Mouse (Mus musculus) myocyte (in vitro differentiated cells): ENCODE results near the gene Coro1a.

Source experiments
- E2F4 ChIP-seq: IDR thresholded peaks from one replicate; pipeline ENCODE4 v1.6.1; 2011; ENCODE audit warnings: mild to moderate bottlenecking, control low read depth, moderate library complexity; ENCODE audit not compliant: insufficient read depth
- MYOG ChIP-seq, 3 experiments: IDR thresholded peaks; one replicate each; pipeline ENCODE4 v1.6.1; 2011; ENCODE audit warnings: control low read depth in 2 of 3, low read depth in 2 of 3, mild to moderate bottlenecking in 2 of 3; ENCODE audit not compliant: insufficient read length in 2 of 3, control insufficient read depth in 1 of 3, insufficient read depth in 1 of 3
- POLR2A ChIP-seq: IDR thresholded peaks from one replicate; pipeline ENCODE4 v1.6.1; 2011; ENCODE audit warnings: low read depth, mild to moderate bottlenecking, control low read depth, moderate library complexity; ENCODE audit not compliant: insufficient read length
- SRF ChIP-seq: IDR thresholded peaks from one replicate; pipeline ENCODE4 v1.6.1; 2011; ENCODE audit warnings: low read depth; ENCODE audit not compliant: control insufficient read depth, insufficient read length
- TCF12 ChIP-seq: IDR thresholded peaks from one replicate; pipeline ENCODE4 v1.6.1; 2011; ENCODE audit warnings: mild to moderate bottlenecking, control low read depth; ENCODE audit not compliant: poor library complexity, insufficient read depth, severe bottlenecking
- USF1 ChIP-seq: IDR thresholded peaks from one replicate; pipeline ENCODE4 v1.6.1; 2011; ENCODE audit warnings: low read depth, mild to moderate bottlenecking, control low read depth, moderate library complexity

DNA sequence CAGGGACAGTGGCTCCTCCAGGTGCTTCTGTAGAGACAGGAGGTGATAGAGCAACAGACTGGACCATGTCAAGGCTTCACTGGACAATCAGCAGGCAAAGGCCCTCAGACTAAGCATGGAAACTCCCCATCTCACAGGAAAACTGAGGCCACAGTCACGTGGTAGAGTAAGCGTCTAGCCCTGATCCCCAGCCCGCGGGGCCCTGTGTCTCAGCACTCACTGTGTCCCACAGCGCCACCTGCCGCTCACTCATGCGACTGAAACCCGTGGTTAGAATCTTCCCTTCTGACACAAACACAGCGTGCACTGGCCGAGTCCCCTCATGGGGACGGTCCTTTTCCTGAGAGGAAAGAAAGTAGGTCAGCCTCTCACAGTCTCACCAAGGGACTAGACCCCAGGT is 6.5 kb downstream of the Coro1a start:
- TF ChIP-seq POLR2A (no peak), E2F4 (no peak), SRF (no peak), MYOG (IDR thresholded peaks at IDR 0.05; ENCODE audit: control insufficient read depth in 1 of 3, insufficient read depth in 1 of 3, insufficient read length in 2 of 3, low read depth in 2 of 3) (no peak), USF1 (peak; percentile 67), TCF12 (no peak)
